Mouse (Mus musculus) CH12.LX (cell line): ENCODE data around the gene Nfia. TPM values are rescaled to one million over a fixed set of nuclear protein-coding genes. Genes with fewer than 3 reads are reported as not detected.

Experiments used
- DNase-seq: peaks from one replicate; pipeline ENCODE4 v3.0.0-alpha.2; 2013; ENCODE audit errors: extremely low read depth
- H3K27ac ChIP-seq: 2 replicates; pipeline ENCODE4 v1.5.1; 2012; ENCODE audit warnings: low read depth, mild to moderate bottlenecking, control low read depth, moderate library complexity; ENCODE audit not compliant: insufficient read depth
- H3K27me3 ChIP-seq: replicated peaks from 2 replicates; pipeline ENCODE3; 2012; ENCODE audit warnings: inconsistent platforms
- H3K36me3 ChIP-seq, 2 experiments: replicated peaks in 1 of 2; 2 replicates each; pipeline versions ENCODE3 to v1.6.1; 2012; ENCODE audit warnings: inconsistent platforms in 1 of 2, low read length in 1 of 2, mild to moderate bottlenecking in 1 of 2, mixed read lengths in 1 of 2, moderate library complexity in 1 of 2; ENCODE audit not compliant: control insufficient read depth in 1 of 2, insufficient read depth in 1 of 2
- H3K4me1 ChIP-seq, 2 experiments: 2 replicates each; pipeline ENCODE4 v1.6.1; 2012; ENCODE audit warnings: inconsistent platforms in 1 of 2, moderate library complexity in 1 of 2; ENCODE audit not compliant: insufficient read depth in 2 of 2, control insufficient read depth in 1 of 2
- H3K4me2 ChIP-seq: 2 replicates; pipeline ENCODE4 v1.6.1; 2012; ENCODE audit warnings: low read depth, mild to moderate bottlenecking, control low read depth; ENCODE audit not compliant: poor library complexity, insufficient read depth, severe bottlenecking
- H3K4me3 ChIP-seq, 3 experiments: fragments of 150-350 bp in 1 of 3; sonication (generic) in 1 of 3; replicated peaks in 1 of 3; 2 replicates each; pipeline versions ENCODE3 to v1.5.1; 2011 to 2012; ENCODE audit warnings: low read depth in 2 of 3, low read length in 2 of 3, mild to moderate bottlenecking in 2 of 3, moderate library complexity in 2 of 3, control low read depth in 1 of 3, improper control_type of control experiment in 1 of 3, inconsistent platforms in 1 of 3, mixed read lengths in 1 of 3; ENCODE audit not compliant: poor library complexity in 1 of 3
- H3K79me2 ChIP-seq: replicated peaks from 2 replicates; pipeline ENCODE4 v1.6.1; 2012; ENCODE audit warnings: mild to moderate bottlenecking, moderate library complexity; ENCODE audit not compliant: control insufficient read depth, poor library complexity, insufficient read depth, severe bottlenecking; ENCODE audit errors: extremely low read depth
- H3K9ac ChIP-seq: 2 replicates; pipeline ENCODE4 v1.6.1; 2012; ENCODE audit warnings: low read depth, mild to moderate bottlenecking, control low read depth, moderate library complexity; ENCODE audit not compliant: insufficient read depth
- H3K9me3 ChIP-seq: replicated peaks from 2 replicates; pipeline ENCODE3; 2012; ENCODE audit warnings: low read length, inconsistent platforms, mixed read lengths
- ETS1 ChIP-seq: conservative IDR thresholded peaks from 2 replicates; pipeline ENCODE4 v1.6.1; 2012; ENCODE audit warnings: low read depth, mild to moderate bottlenecking, inconsistent platforms, low read length, improper control_type of control experiment, moderate library complexity
- HCFC1 ChIP-seq: IDR thresholded peaks from 2 replicates; pipeline ENCODE4 v1.6.1; 2012; ENCODE audit warnings: low read depth, mild to moderate bottlenecking, inconsistent platforms, low read length, improper control_type of control experiment
- IRF4 ChIP-seq: IDR thresholded peaks from 2 replicates; pipeline ENCODE4 v1.6.1; 2014; ENCODE audit warnings: low read depth, mild to moderate bottlenecking, inconsistent platforms, low read length, improper control_type of control experiment
- MEF2A ChIP-seq: IDR thresholded peaks from 2 replicates; pipeline ENCODE4 v1.6.1; 2014; ENCODE audit warnings: low read depth, mild to moderate bottlenecking, inconsistent platforms, low read length, improper control_type of control experiment, borderline replicate concordance
- POLR2AphosphoS2 ChIP-seq: IDR thresholded peaks from 2 replicates; pipeline ENCODE4 v1.6.1; 2011; ENCODE audit warnings: low read depth, low read length, improper control_type of control experiment
- RCOR1 ChIP-seq: conservative IDR thresholded peaks from 2 replicates; pipeline ENCODE4 v1.6.1; 2012; ENCODE audit warnings: low read depth, mild to moderate bottlenecking, inconsistent platforms, low read length, improper control_type of control experiment
- USF1 ChIP-seq: IDR thresholded peaks from 2 replicates; pipeline ENCODE4 v1.6.1; 2014; ENCODE audit warnings: low read depth, mild to moderate bottlenecking, inconsistent platforms, low read length, improper control_type of control experiment
- dilution Hi-C: fragments of 300-500 bp; cut with MboI; formaldehyde crosslinking; loops from 2 replicates; pipeline ENCODE4 v1.14.3; 2020; ENCODE audit warnings: low sequenced_read_pairs; ENCODE audit not compliant: extremely low pct_unique_long_range_greater_than_20kb, extremely low pct_ligation_motif_present
- in situ Hi-C: fragments of 300-500 bp; cut with MboI; formaldehyde crosslinking; loops from 3 replicates; pipeline ENCODE4 v1.14.3; 2019; ENCODE audit warnings: low sequenced_read_pairs, low pct_ligation_motif_present, low pct_unique_long_range_greater_than_20kb, mixed read lengths
- polyA plus RNA-seq: library from polyadenylated mRNA; unstranded; fragments of >175 nt; gene quantifications from 2 replicates; pipeline ENCODE4 v1.2.1, GENCODE M21; 2012; ENCODE audit warnings: low read depth; ENCODE audit not compliant: insufficient read length
- total RNA-seq, 2 experiments: library from RNA; depleted of rRNA; stranded (reverse); fragments of 300-350 nt in 1 of 2; fragments of >200 nt in 1 of 2; gene quantifications; 2 replicates each; pipeline ENCODE4 v1.2.3; 2012 to 2014

Gene Nfia
- total and polyA plus RNA-seq, 3 experiments = not detected

GRCm38 (mm10) chr4:97825841-97826240, 53.3 kb downstream of the Nfia start:
- H3K27me3 ChIP-seq = no peaks in the 10 kb centered on the region
- no peaks in the 10 kb centered on the region for H3K79me2 ChIP-seq
- no peak overlapping the region for H3K4me2 ChIP-seq
- no peak overlapping the region for H3K27ac ChIP-seq
- H3K9ac ChIP-seq = no peak overlapping the region
- in situ Hi-C loops = no loop called here
- dilution Hi-C loops = no loop called here
- H3K36me3 ChIP-seq = no peaks in the 10 kb centered on the region
- H3K4me3 ChIP-seq = no peak overlapping the region
- H3K9me3 ChIP-seq = peaks cover 55% of the 10 kb centered on the region
- no peaks in the 10 kb centered on the region for H3K4me1 ChIP-seq
- no peak for DNase-seq
- no peak for TF ChIP-seq POLR2AphosphoS2
- TF ChIP-seq IRF4 = no peak
- TF ChIP-seq HCFC1 = no peak
- TF ChIP-seq RCOR1 = no peak
- TF ChIP-seq, all 38 proteins: peak for 0

- H3K27ac ChIP-seq = no peak overlapping the region
- in situ Hi-C loops (no loop called here), dilution Hi-C loops (no loop called here)
- no peak overlapping the region for H3K4me3 ChIP-seq
- H3K4me2 ChIP-seq = no peak overlapping the region
- no peak overlapping the region for H3K9ac ChIP-seq
- H3K79me2 ChIP-seq = no peaks in the 10 kb centered on the region
- DNase-seq = no peak
- H3K27me3 ChIP-seq = no peaks in the 10 kb centered on the region
- no peak for TF ChIP-seq USF1
- H3K9me3 ChIP-seq = peaks cover 59% of the 10 kb centered on the region
- no peaks in the 10 kb centered on the region for H3K4me1 ChIP-seq
- no peaks in the 10 kb centered on the region for H3K36me3 ChIP-seq
Observed at GRCm38 (mm10) chr4:97827115-97827514, 54.6 kb downstream of the Nfia start.

- H3K27ac ChIP-seq = no peak overlapping the region
- no peaks in the 10 kb centered on the region for H3K79me2 ChIP-seq
- no peak for DNase-seq
- H3K4me3 ChIP-seq = no peak overlapping the region
- H3K27me3 ChIP-seq = no peaks in the 10 kb centered on the region
- in situ Hi-C loops = no loop called here
- no peak for TF ChIP-seq ETS1
- no peak for TF ChIP-seq MEF2A
- TF ChIP-seq, all 38 proteins: peak for 0
- Histone ChIP-seq H3K36me3 (no peaks in the 10 kb centered on the region), H3K9me3 (peaks cover 63% of the 10 kb centered on the region), H3K4me2 (no peak overlapping the region), H3K4me1 (no peaks in the 10 kb centered on the region), H3K9ac (no peak overlapping the region)
- dilution Hi-C loops = no loop called here
Observed at GRCm38 (mm10) chr4:97828579-97828978, 56.0 kb downstream of the Nfia start.
